Mouse (Mus musculus): ENCODE measurements around the gene Acr.

GRCm38 (mm10) chr15:89605822-89606570, 37.9 kb downstream of the Acr start:
- TF ChIP-seq POLR2A (IDR thresholded peaks at IDR 0.05; ENCODE audit: control insufficient read depth, low read depth, low read length) (no peak), CTCF (IDR thresholded peaks at IDR 0.05; ENCODE audit: control insufficient read depth, insufficient read depth, insufficient replicate concordance, low read depth, low read length) (no peak)

Data from testis, adult 2 months (tissue).